Mouse (Mus musculus): ENCODE results near the gene Slc35d1.

Slc35d1 gene

DNA sequence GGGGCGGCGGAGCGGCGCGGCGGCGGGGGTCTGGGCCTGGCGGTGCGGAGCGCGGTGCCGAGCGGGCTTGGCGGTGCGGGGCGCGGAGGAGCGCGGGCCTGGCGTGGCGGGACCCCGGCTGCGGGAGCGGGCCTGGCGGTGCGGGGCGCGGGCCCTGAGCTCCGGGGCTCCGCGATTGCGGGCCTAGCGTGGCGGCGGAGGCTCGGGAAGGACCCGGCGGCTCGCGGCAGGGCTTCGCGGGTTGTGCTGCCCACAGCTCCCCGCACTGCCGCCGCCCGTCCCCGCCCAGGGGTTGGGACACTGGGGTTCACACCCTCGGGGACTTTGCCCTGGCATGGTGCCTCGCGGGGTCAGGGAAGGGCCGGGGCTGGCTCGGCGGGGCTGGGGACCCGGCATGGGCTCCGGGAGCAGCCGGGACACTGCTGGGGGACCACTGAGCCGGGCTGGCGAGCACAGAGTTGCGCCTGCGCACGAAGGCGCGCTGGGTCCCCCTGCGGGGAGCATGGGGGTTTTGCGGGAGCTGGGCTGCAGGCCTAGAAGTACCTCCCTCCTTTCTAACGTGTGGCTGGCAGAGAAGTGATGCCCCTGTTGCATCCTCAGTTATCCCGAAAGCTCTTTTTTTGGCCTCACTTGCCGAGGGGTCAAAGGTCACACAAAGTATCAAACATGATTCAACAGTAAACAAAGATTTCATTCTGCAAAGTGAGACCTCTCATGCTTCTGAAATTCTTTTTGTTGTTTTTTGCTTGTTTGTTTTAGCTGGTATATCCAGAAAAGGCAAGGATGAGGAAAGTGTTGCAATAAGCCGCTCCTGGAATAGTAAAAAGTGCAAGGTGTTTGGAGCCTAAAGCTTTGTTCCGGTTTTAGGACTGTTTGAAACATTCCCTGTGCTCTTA lies at the start of gene Slc35d1:
Gene Slc35d1, minus strand, starts transcription at position 240 of the 896 bp plus-strand sequence.
- peak; percentile 65 for DNase-seq (ENCODE audit: low spot score)

DNA sequence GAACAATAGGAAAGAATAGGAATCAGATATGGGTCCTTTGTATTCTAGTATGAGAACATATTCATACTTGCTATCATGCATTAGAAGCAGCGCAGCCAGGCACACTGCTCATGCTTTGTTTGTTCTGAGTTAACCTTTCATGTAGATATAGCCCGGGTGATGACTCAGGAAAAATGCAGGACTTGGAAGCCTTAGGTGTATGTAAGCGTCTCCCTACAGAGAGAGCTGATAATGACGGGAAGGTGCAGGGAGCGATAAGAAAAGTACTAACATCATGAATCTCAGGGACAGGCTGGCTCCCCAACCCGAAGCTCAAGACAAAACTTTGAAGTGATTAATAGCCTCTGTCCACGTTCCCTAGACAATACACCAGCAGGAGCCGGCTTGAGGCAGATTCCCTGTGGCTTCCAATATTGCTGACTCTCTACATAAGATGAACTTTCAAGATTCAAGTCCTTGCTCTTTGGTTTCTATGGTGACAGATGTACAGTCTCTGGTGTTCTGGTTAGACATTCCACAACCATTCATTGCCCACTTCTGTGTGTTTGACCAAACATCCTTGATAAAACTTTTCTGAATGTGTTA lies 48.9 kb upstream of the Slc35d1 start:
- no peak for DNase-seq (ENCODE audit: low spot score)

DNA sequence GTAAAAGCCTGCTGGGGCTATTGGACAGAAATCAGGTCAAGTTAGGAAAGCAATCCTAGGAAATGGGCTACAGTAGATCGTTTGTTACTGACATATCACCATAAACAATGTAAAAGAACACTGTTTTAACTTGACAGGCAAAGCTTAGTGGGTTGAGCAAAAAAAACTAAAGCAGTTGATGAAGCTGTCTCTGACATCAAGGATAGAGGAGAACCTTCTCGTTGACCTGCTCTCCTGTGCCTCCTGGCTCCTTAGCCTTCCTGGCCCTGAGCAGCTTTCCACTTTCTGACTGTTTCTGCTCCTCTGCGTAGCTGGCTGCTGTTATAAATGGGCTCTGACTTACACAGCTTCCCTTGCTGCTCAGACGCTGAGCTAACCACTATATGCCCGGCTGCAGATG lies 48.4 kb upstream of the Slc35d1 start:
- DNase-seq (ENCODE audit: low spot score), result no peak

GRCm38 (mm10) chr4:103258817-103259216 lies 43.9 kb upstream of the Slc35d1 start:
- DNase-seq (ENCODE audit: low spot score), result no peak

- DNase-seq (ENCODE audit: low spot score), result no peak
Measured at GRCm38 (mm10) chr4:103253846-103254245, 38.9 kb upstream of the Slc35d1 start.

- DNase-seq (ENCODE audit: low spot score), result no peak
Measured at GRCm38 (mm10) chr4:103249436-103250085, 34.6 kb upstream of the Slc35d1 start.

- no peak for DNase-seq (ENCODE audit: low spot score)
Measured at GRCm38 (mm10) chr4:103247813-103248212, 32.8 kb upstream of the Slc35d1 start.

DNA sequence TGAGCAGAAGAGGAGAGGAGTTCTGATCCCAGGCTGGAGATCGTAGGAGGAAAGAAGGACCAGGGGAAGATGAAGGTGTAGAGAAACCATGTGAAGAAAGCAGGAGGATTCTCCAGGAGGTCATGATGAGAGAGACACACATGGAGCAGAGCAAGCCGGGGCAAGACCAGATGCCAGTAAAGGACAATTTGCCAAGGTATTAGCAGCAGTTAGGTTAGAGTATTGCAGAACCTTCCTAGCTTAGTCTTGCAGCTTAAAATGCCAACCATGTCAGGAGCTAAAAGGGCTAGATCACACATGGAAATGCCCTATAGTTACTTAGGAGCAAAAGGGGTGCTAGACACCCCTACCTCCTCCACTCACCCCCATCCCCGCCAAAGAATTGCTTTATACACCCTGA lies 32.3 kb upstream of the Slc35d1 start:
- no peak for DNase-seq (ENCODE audit: low spot score)

GRCm38 (mm10) chr4:103232156-103232555 lies 17.2 kb upstream of the Slc35d1 start:
- peak; percentile 17 for DNase-seq (ENCODE audit: low spot score)

DNA sequence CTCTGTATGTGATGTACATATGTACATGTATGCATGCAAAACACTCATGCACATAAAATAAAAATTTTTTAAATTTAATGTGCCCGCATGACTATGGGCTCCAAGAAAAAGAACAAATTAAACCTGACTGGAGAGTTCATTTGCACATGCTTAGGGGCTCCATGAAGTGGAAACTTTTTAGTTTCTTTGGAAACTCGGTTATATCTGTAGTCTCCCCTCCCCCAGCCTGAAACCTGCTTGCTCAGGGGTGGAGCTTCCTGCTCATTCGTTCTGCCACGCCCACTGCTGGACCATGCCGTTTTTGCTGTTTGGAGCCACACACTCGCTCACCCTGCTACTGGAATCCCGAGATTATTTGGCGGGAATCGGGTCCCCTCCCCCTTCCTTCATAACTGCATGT lies 7.9 kb upstream of the Slc35d1 start:
- no peak for DNase-seq (ENCODE audit: low spot score)

- no peak for DNase-seq (ENCODE audit: low spot score)
Measured at GRCm38 (mm10) chr4:103221789-103222188, 6.8 kb upstream of the Slc35d1 start.

DNA sequence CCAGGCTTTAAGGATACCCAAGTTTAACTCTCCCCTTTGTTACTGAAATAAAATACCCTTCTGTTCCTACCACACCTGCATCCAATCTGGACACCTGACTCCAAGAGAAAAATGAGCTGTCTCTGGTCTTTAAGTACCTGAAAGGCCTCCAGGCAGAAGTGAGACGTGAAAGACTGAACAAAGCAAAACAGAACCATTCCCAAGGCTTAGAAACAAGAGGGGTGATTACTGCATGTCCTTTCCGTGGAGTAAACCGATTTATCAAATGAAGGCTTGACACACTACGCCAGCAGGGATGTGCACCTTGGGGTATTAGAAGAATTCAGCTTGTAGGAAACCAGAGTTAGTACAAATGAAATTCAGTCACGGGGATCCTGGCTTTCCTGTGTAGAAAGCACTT lies 4.0 kb upstream of the Slc35d1 start:
- no peak for DNase-seq (ENCODE audit: low spot score)

GRCm38 (mm10) chr4:103216046-103216445 lies 1.1 kb upstream of the Slc35d1 start:
- no peak for DNase-seq (ENCODE audit: low spot score)

GRCm38 (mm10) chr4:103214498-103214924 lies 453 bp downstream of the Slc35d1 start:
- peak; percentile 32 for DNase-seq (ENCODE audit: low spot score)

GRCm38 (mm10) chr4:103213859-103214497 lies 986 bp downstream of the Slc35d1 start:
- peak; percentile 19 for DNase-seq (ENCODE audit: low spot score)

GRCm38 (mm10) chr4:103208553-103208952 lies 6.4 kb downstream of the Slc35d1 start:
- DNase-seq (ENCODE audit: low spot score), result no peak

DNA sequence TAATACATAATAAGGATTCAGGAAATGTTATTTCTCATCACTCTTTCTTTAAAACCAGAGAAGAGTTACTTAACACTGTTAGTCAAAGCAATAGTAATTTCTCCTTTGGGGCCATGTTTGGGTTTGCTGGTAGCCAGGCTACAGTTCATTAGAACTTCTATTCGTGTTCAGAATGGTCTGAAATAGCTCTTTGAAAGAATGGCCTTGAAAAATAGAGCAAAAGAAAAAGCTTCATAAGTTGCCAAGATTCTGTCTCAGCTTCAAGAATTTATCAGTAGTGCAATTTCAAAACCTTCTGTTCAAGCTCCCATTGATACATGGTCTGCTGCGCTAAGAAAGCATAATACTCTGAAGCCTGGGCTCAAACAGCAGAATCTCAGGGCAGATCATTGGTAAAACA lies 11.3 kb downstream of the Slc35d1 start:
- peak; percentile 33 for DNase-seq (ENCODE audit: low spot score)

DNA sequence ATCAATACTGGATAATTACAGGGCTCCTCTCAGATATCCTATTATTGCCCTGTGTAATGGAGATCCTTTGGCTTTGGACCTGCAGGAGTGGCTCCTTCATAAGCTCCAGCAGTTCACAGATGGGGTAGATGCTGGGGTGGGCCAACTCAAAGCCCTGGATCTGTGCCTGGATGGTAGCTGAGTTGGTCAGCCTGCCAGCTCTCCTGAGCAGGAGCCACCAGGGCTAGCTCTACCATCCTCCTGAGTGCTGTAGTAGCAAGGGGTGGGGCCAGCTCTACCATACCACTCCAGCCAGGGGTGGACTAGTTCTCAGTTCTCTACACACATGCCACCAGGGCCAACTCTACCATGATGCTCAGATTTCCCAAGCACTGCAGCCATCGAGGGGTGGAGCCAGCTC lies 14.9 kb downstream of the Slc35d1 start:
- DNase-seq (ENCODE audit: low spot score), result no peak

GRCm38 (mm10) chr4:103199086-103199485 lies 15.9 kb downstream of the Slc35d1 start:
- no peak for DNase-seq (ENCODE audit: low spot score)

DNA sequence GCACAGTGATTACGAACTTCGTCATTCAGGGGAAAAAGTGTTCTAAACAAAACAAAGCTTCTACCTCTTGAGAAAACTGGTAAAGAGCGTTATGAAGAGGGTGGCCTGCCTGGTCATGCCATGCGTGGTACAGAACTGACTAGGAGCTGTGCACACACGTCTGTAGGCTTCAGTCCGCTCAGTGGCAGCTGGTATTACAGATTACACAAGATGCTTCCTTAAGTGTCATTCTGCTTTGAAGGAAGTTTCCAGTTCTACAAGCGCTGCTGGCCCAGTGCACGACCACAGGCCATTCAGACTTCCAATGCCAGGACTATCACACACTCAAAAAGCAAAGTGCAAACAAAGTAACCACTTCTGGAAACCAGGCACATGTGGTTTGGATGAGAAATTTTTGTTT lies 17.6 kb downstream of the Slc35d1 start:
- no peak for DNase-seq (ENCODE audit: low spot score)

GRCm38 (mm10) chr4:103192421-103192820 lies 22.5 kb downstream of the Slc35d1 start:
- DNase-seq (ENCODE audit: low spot score), result no peak

Data from adipocyte (in vitro differentiated cells).